Mouse (Mus musculus) limb, embryonic 14.5 days (tissue): Measurements from ENCODE around the gene Vdr. TPM values are rescaled to one million over a fixed set of nuclear protein-coding genes. Genes with fewer than 3 reads are reported as not detected.
A peak's percentile ranks its signal among the peaks of the same experiment; 100 is the strongest.

Source experiments
- ATAC-seq: fragments of 200-750 bp; cut with Nextera tagmentation; 2 replicates; pipeline ENCODE4 v1.8.0; 2017; ENCODE audit warnings: low read depth, moderate number of reproducible peaks, moderate TSS enrichment; ENCODE audit not compliant: low FRiP score
- DNase-seq: peaks from one replicate; pipeline ENCODE4 v3.0.0-alpha.2; 2015; ENCODE audit warnings: low spot score
- H3K27ac ChIP-seq: fragments of 300-500 bp; sonication (generic); replicated peaks from 2 replicates; pipeline ENCODE4 v1.5.1; 2014; ENCODE audit warnings: low read depth, mild to moderate bottlenecking, low read length, moderate library complexity, mixed read lengths
- H3K27me3 ChIP-seq: fragments of 300-500 bp; sonication (generic); 2 replicates; pipeline ENCODE4 v1.6.1; 2014; ENCODE audit warnings: low read length, mixed read lengths; ENCODE audit not compliant: control insufficient read depth, insufficient read depth
- H3K36me3 ChIP-seq: fragments of 300-500 bp; sonication (generic); 2 replicates; pipeline ENCODE4 v1.6.1; 2014; ENCODE audit warnings: mild to moderate bottlenecking, low read length, moderate library complexity, mixed read lengths; ENCODE audit not compliant: control insufficient read depth, insufficient read depth
- H3K4me1 ChIP-seq: fragments of 300-500 bp; sonication (generic); 2 replicates; pipeline ENCODE4 v1.6.1; 2014; ENCODE audit warnings: antibody characterized with exemption, low read length, mixed read lengths; ENCODE audit not compliant: control insufficient read depth, insufficient read depth
- H3K4me2 ChIP-seq: fragments of 300-500 bp; sonication (generic); replicated peaks from 2 replicates; pipeline ENCODE4 v1.6.1; 2014; ENCODE audit warnings: low read depth, mild to moderate bottlenecking, low read length, moderate library complexity; ENCODE audit not compliant: severe bottlenecking
- H3K4me3 ChIP-seq: fragments of 300-500 bp; sonication (generic); replicated peaks from 2 replicates; pipeline ENCODE4 v1.5.1; 2014; ENCODE audit warnings: low read length
- H3K9ac ChIP-seq: fragments of 300-500 bp; sonication (generic); 2 replicates; pipeline ENCODE4 v1.6.1; 2014; ENCODE audit warnings: mild to moderate bottlenecking, low read depth, low read length, moderate library complexity; ENCODE audit not compliant: severe bottlenecking
- H3K9me3 ChIP-seq: fragments of 300-500 bp; sonication (generic); 2 replicates; pipeline ENCODE4 v1.6.1; 2016; ENCODE audit warnings: low read length; ENCODE audit not compliant: control insufficient read depth
- POLR2A ChIP-seq: fragments of 200-500 bp; IDR thresholded peaks from 2 replicates; pipeline ENCODE4 v1.8.0; 2012; ENCODE audit warnings: inconsistent platforms, mild to moderate bottlenecking, moderate library complexity, borderline replicate concordance; ENCODE audit not compliant: insufficient read depth, insufficient read length; ENCODE audit errors: extremely low read depth
- WGBS: fragments of 180-500 bp; shearing (Covaris S2); extraction: QIAGEN DNeasy Blood & Tissue Kit; methylation state at CpG from one replicate; pipeline ENCODE4 v1.1.7; 2014; 5-methylcytosine and 5-hydroxymethylcytosine counted together
- polyA plus RNA-seq, 2 experiments: library from polyadenylated mRNA; depleted of rRNA in 1 of 2; stranded (reverse) in 1 of 2; unstranded in 1 of 2; fragments of >200 nt; fragmentation: Nextera tagmentation in 1 of 2; extraction: Ambion mirVana in 1 of 2; gene quantifications; 2 replicates each; pipeline versions ENCODE4 v1.2.1 to v1.2.3; 2012 to 2014

Vdr gene
- polyA plus RNA-seq, 2 experiments: 2.0 to 3.4 TPM

GRCm38 (mm10) chr15:97832764-97833479 is 77.5 kb downstream of the Vdr start:
- DNase-seq: no peak

GRCm38 (mm10) chr15:97831987-97832640 is 78.3 kb downstream of the Vdr start:
- no peak for ATAC-seq
- peak overlapping the region; percentile 97 for H3K27ac ChIP-seq
- H3K4me1 ChIP-seq: peaks cover 34% of the 10 kb centered on the region

More at GRCm38 (mm10) chr15:97832764-97833479, 77.5 kb downstream of the Vdr start:
- Histone ChIP-seq H3K4me1 (peaks cover 42% of the 10 kb centered on the region), H3K9me3 (no peaks in the 10 kb centered on the region), H3K4me3 (no peak overlapping the region), H3K4me2 (no peak overlapping the region), H3K27me3 (no peaks in the 10 kb centered on the region), H3K9ac (no peak overlapping the region), H3K27ac (no peak overlapping the region), H3K36me3 (no peaks in the 10 kb centered on the region)
- TF ChIP-seq POLR2A: no peak
- 67% methylated on average over 9 of the region's 9 CpGs for WGBS
- no peak for ATAC-seq

GRCm38 (mm10) chr15:97831242-97831986 is 79.0 kb downstream of the Vdr start:
- H3K27me3 ChIP-seq: no peaks in the 10 kb centered on the region
- H3K36me3 ChIP-seq: no peaks in the 10 kb centered on the region
- 2% methylated on average over 35 of the region's 84 CpGs for WGBS
- H3K4me2 ChIP-seq: peak overlapping the region; percentile 79
- H3K9ac ChIP-seq: peak overlapping the region; percentile 98
- ATAC-seq: peak; percentile 86
- DNase-seq: peak; percentile 76
- peak overlapping the region; percentile 97 for H3K27ac ChIP-seq
- H3K4me1 ChIP-seq: peaks cover 37% of the 10 kb centered on the region
- H3K4me3 ChIP-seq: peak overlapping the region; percentile 82
- TF ChIP-seq POLR2A: no peak
- H3K9me3 ChIP-seq: no peaks in the 10 kb centered on the region

More at GRCm38 (mm10) chr15:97831987-97832640, 78.3 kb downstream of the Vdr start:
- peak overlapping the region; percentile 98 for H3K9ac ChIP-seq
- 5% methylated on average over 10 of the region's 10 CpGs for WGBS
- H3K27me3 ChIP-seq: no peaks in the 10 kb centered on the region
- H3K9me3 ChIP-seq: no peaks in the 10 kb centered on the region
- no peak for TF ChIP-seq POLR2A
- H3K4me3 ChIP-seq: peak overlapping the region; percentile 82
- H3K4me2 ChIP-seq: peak overlapping the region; percentile 79
- H3K36me3 ChIP-seq: no peaks in the 10 kb centered on the region
- peak; percentile 58 for DNase-seq

GRCm38 (mm10) chr15:97830788-97831241 is 79.6 kb downstream of the Vdr start:
- Histone ChIP-seq H3K27ac (peak overlapping the region; percentile 97), H3K4me3 (peak overlapping the region; percentile 82), H3K27me3 (no peaks in the 10 kb centered on the region), H3K36me3 (no peaks in the 10 kb centered on the region), H3K9ac (peak overlapping the region; percentile 98), H3K9me3 (no peaks in the 10 kb centered on the region), H3K4me2 (peak overlapping the region; percentile 79), H3K4me1 (peaks cover 43% of the 10 kb centered on the region)
- under 1% methylated on average over 26 of the region's 39 CpGs for WGBS
- no peak for DNase-seq
- TF ChIP-seq POLR2A: no peak
- peak; percentile 19; the same call in 1 of the 2 replicates for ATAC-seq

GRCm38 (mm10) chr15:97830253-97830787 is 80.1 kb downstream of the Vdr start:
- no peaks in the 10 kb centered on the region for H3K36me3 ChIP-seq
- H3K4me1 ChIP-seq: peaks cover 48% of the 10 kb centered on the region
- WGBS: 14% methylated on average over 12 of the region's 12 CpGs
- H3K27me3 ChIP-seq: no peaks in the 10 kb centered on the region
- DNase-seq: no peak
- peak overlapping the region; percentile 79 for H3K4me2 ChIP-seq
- peak; percentile 8; the same call in 1 of the 2 replicates for ATAC-seq
- peak overlapping the region; percentile 98 for H3K9ac ChIP-seq
- peak overlapping the region; percentile 97 for H3K27ac ChIP-seq
- no peak for TF ChIP-seq POLR2A
- H3K9me3 ChIP-seq: no peaks in the 10 kb centered on the region
- peak overlapping the region; percentile 82 for H3K4me3 ChIP-seq
